Mouse (Mus musculus): Measurements from ENCODE around the gene Myo10. TPM values are rescaled to one million over a fixed set of nuclear protein-coding genes. Genes with fewer than 3 reads are reported as not detected.

Gene Myo10
- polyA plus RNA-seq, 1 experiment from 2014 or later, result 42.0 TPM

- H3K27ac ChIP-seq, result no peak overlapping the region
- H3K9ac ChIP-seq, result no peak overlapping the region
- 84% methylated on average over 7 of the region's 7 CpGs for WGBS
- 0 out of 2 replicates have a peak, but pooled peaks cover 2% of the 10 kb centered on the region for H3K4me1 ChIP-seq
- H3K27me3 ChIP-seq, result no peaks in the 10 kb centered on the region
- no peak overlapping the region for H3K4me3 ChIP-seq
- no peaks in the 10 kb centered on the region for H3K9me3 ChIP-seq (replicated peaks)
- ATAC-seq (ENCODE audit: low FRiP score), result no peak
- H3K4me2 ChIP-seq (replicated peaks), result no peak overlapping the region
- H3K36me3 ChIP-seq, result no peaks in the 10 kb centered on the region
Measured at GRCm38 (mm10) chr15:25861900-25862299, 239.6 kb downstream of the Myo10 start.

Other genes starting within 250 kb of the Myo10 start
- gene Basp1, start 208.8 kb upstream of the Myo10 start, polyA plus RNA-seq (2016; fragmentation: Nextera tagmentation; extraction: Ambion mirVana), result 381 and 469 TPM in 2 replicates
- gene Retreg1, start 220.7 kb downstream of the Myo10 start, polyA plus RNA-seq (2016; fragmentation: Nextera tagmentation; extraction: Ambion mirVana), result 4.5 and 4.7 TPM in 2 replicates

All from hindbrain, embryonic 12.5 days (tissue).